Mouse (Mus musculus): ENCODE data around the gene AC124108.1. TPM values are rescaled to one million over a fixed set of nuclear protein-coding genes. Genes with fewer than 3 reads are reported as not detected.

Gene AC124108.1
- polyA plus RNA-seq, 1 experiment from 2014 or later: not detected

- TF ChIP-seq EP300 (IDR thresholded peaks at IDR 0.05; ENCODE audit: low read depth) (no peak), CTCF (IDR thresholded peaks at IDR 0.05; ENCODE audit: low read depth) (no peak)
- H3K4me2 ChIP-seq (ENCODE audit: low read depth, low read length): no peak overlapping the region
- H3K9me3 ChIP-seq (ENCODE audit: low read length): no peaks in the 10 kb centered on the region
- no peaks in the 10 kb centered on the region for H3K36me3 ChIP-seq (replicated peaks; ENCODE audit: insufficient read depth, low read length)
- H3K27ac ChIP-seq (ENCODE audit: low read depth): no peak overlapping the region
- no peaks in the 10 kb centered on the region for H3K4me1 ChIP-seq (ENCODE audit: insufficient read depth)
- H3K4me3 ChIP-seq (ENCODE audit: low read depth, low read length): no peak overlapping the region
- no peak for DNase-seq
- H3K9ac ChIP-seq (replicated peaks): no peak overlapping the region
- peaks cover 20% of the 10 kb centered on the region for H3K27me3 ChIP-seq (ENCODE audit: insufficient read depth, low read length)
- ATAC-seq: no peak
- WGBS (ENCODE audit: insufficient replicate concordance): 34% methylated on average over 12 of the region's 12 CpGs
Observed at GRCm38 (mm10) chr1:132211672-132212071, 20.4 kb downstream of the AC124108.1 start.

GRCm38 (mm10) chr1:132212218-132212617 lies 21.0 kb downstream of the AC124108.1 start:
- ATAC-seq (peak; percentile 33; the same call in 1 of the 2 replicates), DNase-seq (peak; percentile 49)
- no peaks in the 10 kb centered on the region for H3K36me3 ChIP-seq (replicated peaks; ENCODE audit: insufficient read depth, low read length)
- H3K4me3 ChIP-seq (ENCODE audit: low read depth, low read length): peak overlapping the region; percentile 30
- WGBS (ENCODE audit: insufficient replicate concordance): 9% methylated on average over 20 of the region's 20 CpGs
- no peaks in the 10 kb centered on the region for H3K4me1 ChIP-seq (ENCODE audit: insufficient read depth)
- H3K9me3 ChIP-seq (ENCODE audit: low read length): no peaks in the 10 kb centered on the region
- TF ChIP-seq EP300 (IDR thresholded peaks at IDR 0.05; ENCODE audit: low read depth): no peak
- TF ChIP-seq CTCF (IDR thresholded peaks at IDR 0.05; ENCODE audit: low read depth): peak; percentile 66
- H3K9ac ChIP-seq (replicated peaks): no peak overlapping the region
- peaks cover 20% of the 10 kb centered on the region for H3K27me3 ChIP-seq (ENCODE audit: insufficient read depth, low read length)
- no peak overlapping the region for H3K27ac ChIP-seq (ENCODE audit: low read depth)
- H3K4me2 ChIP-seq (ENCODE audit: low read depth, low read length): peak overlapping the region; percentile 61

DNA sequence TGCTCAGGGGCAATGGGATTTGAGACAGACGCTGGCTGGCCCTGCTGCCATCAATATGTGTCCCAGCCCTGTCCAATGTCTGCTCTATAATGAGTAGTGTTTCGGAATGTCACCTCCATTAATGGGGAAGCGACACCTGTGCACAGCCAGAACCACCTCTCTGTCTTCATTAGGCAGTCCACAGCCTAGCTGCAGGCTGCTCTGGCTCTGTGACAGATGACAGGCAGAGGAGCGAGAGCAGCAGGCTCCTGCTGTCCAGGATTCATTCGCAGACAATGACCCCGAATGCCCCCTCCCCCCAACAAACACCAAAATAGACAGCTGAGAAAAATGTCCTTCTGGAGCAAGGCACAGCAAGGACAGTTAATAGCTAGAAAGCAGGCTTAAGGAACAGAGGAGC lies 21.8 kb downstream of the AC124108.1 start:
- 56% methylated on average over 6 of the region's 6 CpGs for WGBS (ENCODE audit: insufficient replicate concordance)

DNA sequence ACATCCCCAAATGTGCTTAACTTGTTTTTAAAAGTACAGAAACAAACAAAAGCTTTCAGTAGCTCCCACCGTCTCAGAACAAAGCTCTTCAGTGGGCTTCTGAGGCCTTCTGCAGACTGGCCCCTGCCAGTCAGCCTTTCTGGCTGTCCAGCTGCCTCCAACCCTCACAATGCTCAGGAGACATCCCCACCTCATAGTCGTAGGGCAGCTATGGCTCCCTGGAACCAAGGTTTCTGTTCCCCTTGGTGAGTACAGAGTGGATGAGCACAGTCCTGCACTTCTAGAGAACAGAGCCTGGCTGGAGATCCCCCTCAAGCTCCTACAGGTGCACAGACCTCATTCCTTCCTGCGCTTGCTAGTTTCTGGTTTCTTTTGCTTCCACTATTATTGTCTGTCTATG lies 25.0 kb downstream of the AC124108.1 start:
- WGBS (ENCODE audit: insufficient replicate concordance): 72% methylated on average over 3 of the region's 3 CpGs
- no peak for TF ChIP-seq EP300 (IDR thresholded peaks at IDR 0.05; ENCODE audit: low read depth)
- TF ChIP-seq CTCF (IDR thresholded peaks at IDR 0.05; ENCODE audit: low read depth): no peak
- no peak overlapping the region for H3K9ac ChIP-seq (replicated peaks)
- DNase-seq (no peak), ATAC-seq (no peak)
- no peak overlapping the region for H3K4me2 ChIP-seq (ENCODE audit: low read depth, low read length)
- no peaks in the 10 kb centered on the region for H3K36me3 ChIP-seq (replicated peaks; ENCODE audit: insufficient read depth, low read length)
- H3K4me3 ChIP-seq (ENCODE audit: low read depth, low read length): no peak overlapping the region
- H3K27ac ChIP-seq (ENCODE audit: low read depth): no peak overlapping the region
- H3K27me3 ChIP-seq (ENCODE audit: insufficient read depth, low read length): peaks cover 9% of the 10 kb centered on the region
- H3K4me1 ChIP-seq (ENCODE audit: insufficient read depth): no peaks in the 10 kb centered on the region
- H3K9me3 ChIP-seq (ENCODE audit: low read length): no peaks in the 10 kb centered on the region

More for the DNA sequence above, 21.8 kb downstream of the AC124108.1 start:
- no peak overlapping the region for H3K4me2 ChIP-seq (ENCODE audit: low read depth, low read length)
- peaks cover 20% of the 10 kb centered on the region for H3K27me3 ChIP-seq (ENCODE audit: insufficient read depth, low read length)
- TF ChIP-seq EP300 (IDR thresholded peaks at IDR 0.05; ENCODE audit: low read depth) (no peak), CTCF (IDR thresholded peaks at IDR 0.05; ENCODE audit: low read depth) (no peak)
- H3K4me3 ChIP-seq (ENCODE audit: low read depth, low read length): no peak overlapping the region
- no peak for ATAC-seq
- no peak overlapping the region for H3K9ac ChIP-seq (replicated peaks)
- H3K9me3 ChIP-seq (ENCODE audit: low read length): no peaks in the 10 kb centered on the region
- no peaks in the 10 kb centered on the region for H3K36me3 ChIP-seq (replicated peaks; ENCODE audit: insufficient read depth, low read length)
- no peak overlapping the region for H3K27ac ChIP-seq (ENCODE audit: low read depth)
- DNase-seq: no peak
- H3K4me1 ChIP-seq (ENCODE audit: insufficient read depth): no peaks in the 10 kb centered on the region

- no peak overlapping the region for H3K9ac ChIP-seq (replicated peaks)
- H3K4me1 ChIP-seq (ENCODE audit: insufficient read depth): no peaks in the 10 kb centered on the region
- DNase-seq (no peak), ATAC-seq (no peak)
- 40% methylated on average over 2 of the region's 2 CpGs for WGBS (ENCODE audit: insufficient replicate concordance)
- H3K9me3 ChIP-seq (ENCODE audit: low read length): no peaks in the 10 kb centered on the region
- TF ChIP-seq CTCF (IDR thresholded peaks at IDR 0.05; ENCODE audit: low read depth) (no peak), EP300 (IDR thresholded peaks at IDR 0.05; ENCODE audit: low read depth) (no peak)
- no peak overlapping the region for H3K4me3 ChIP-seq (ENCODE audit: low read depth, low read length)
- H3K27me3 ChIP-seq (ENCODE audit: insufficient read depth, low read length): peaks cover 5% of the 10 kb centered on the region; the same call in 1 of the 2 replicates
- no peak overlapping the region for H3K4me2 ChIP-seq (ENCODE audit: low read depth, low read length)
- no peak overlapping the region for H3K27ac ChIP-seq (ENCODE audit: low read depth)
- H3K36me3 ChIP-seq (replicated peaks; ENCODE audit: insufficient read depth, low read length): no peaks in the 10 kb centered on the region
Observed at GRCm38 (mm10) chr1:132221627-132222026, 30.4 kb downstream of the AC124108.1 start.

GRCm38 (mm10) chr1:132222166-132222565 lies 30.9 kb downstream of the AC124108.1 start:
- Histone ChIP-seq H3K9ac (replicated peaks) (no peak overlapping the region), H3K4me3 (ENCODE audit: low read depth, low read length) (no peak overlapping the region), H3K4me1 (ENCODE audit: insufficient read depth) (no peaks in the 10 kb centered on the region), H3K27me3 (ENCODE audit: insufficient read depth, low read length) (peaks cover 5% of the 10 kb centered on the region; the same call in 1 of the 2 replicates), H3K27ac (ENCODE audit: low read depth) (no peak overlapping the region), H3K9me3 (ENCODE audit: low read length) (no peaks in the 10 kb centered on the region), H3K4me2 (ENCODE audit: low read depth, low read length) (no peak overlapping the region), H3K36me3 (replicated peaks; ENCODE audit: insufficient read depth, low read length) (no peaks in the 10 kb centered on the region)
- no peak for DNase-seq
- no peak for ATAC-seq
- 30% methylated on average over 6 of the region's 6 CpGs for WGBS (ENCODE audit: insufficient replicate concordance)
- TF ChIP-seq CTCF (IDR thresholded peaks at IDR 0.05; ENCODE audit: low read depth): no peak
- TF ChIP-seq EP300 (IDR thresholded peaks at IDR 0.05; ENCODE audit: low read depth): no peak
